Comparison of ENCODE assay signal across 9 mouse cellular contexts in the genomic region with DNA sequence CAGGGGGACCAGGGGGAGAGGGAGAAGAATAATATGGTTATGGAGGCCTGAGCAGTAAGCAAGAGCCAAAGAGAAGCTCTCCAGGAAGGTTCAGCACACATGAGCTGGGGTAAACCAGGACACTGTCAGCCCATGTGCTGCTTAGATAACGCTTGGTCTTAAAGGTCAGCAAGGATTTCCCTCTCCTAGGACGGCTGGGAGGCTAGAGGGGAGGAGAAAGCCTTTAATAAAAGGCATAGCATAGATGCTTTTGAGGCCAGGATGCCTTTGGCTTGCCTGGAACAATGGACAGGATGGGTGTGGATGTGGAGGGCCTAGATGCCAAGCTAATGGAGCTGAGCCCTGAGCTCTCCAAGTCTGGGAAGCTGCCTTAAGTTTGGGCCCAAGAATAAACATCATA.
DNase-seq lines count a peak whose midpoint lies in the region; ATAC-seq lines count a peak whose summit lies in the region.
"Had no signal": no experiment of that assay in that cellular context is flagged by ENCODE, and none has a peak within 500 bp of the region (broad histone marks: within the 10 kb centered on the region; RNA-seq: fewer than 3 reads in every experiment).

No protein-coding gene starts in this region.

- ATAC-seq in intestine, embryonic 16.5 days, result 0 out of 2 replicates have a peak, but pooled peaks have one; percentile 38
- no peak for ATAC-seq in intestine, embryonic 15.5 days
- ATAC-seq in embryonic facial prominence, embryonic 12.5 days (ENCODE audit: insufficient number of reproducible peaks, insufficient read depth, low FRiP score, low TSS enrichment), result no peak
- no peak for ATAC-seq in limb, embryonic 13.5 days (ENCODE audit: low FRiP score, low read depth)
- ATAC-seq in erythroblast, adult 5-6 weeks (replicated peaks; ENCODE audit: low FRiP score, poor library complexity, severe bottlenecking), result no peak
- ATAC-seq in monocyte, adult 5-6 weeks (replicated peaks; ENCODE audit: insufficient number of reproducible peaks, low FRiP score, low TSS enrichment, poor library complexity, severe bottlenecking), result no peak
- no peak for ATAC-seq in CD4-positive, CD25-positive, alpha-beta regulatory T cell, adult 4 months

- DNase-seq in R1 (ENCODE audit: low read depth, low spot score), result peak; percentile 84

- H3K4me1 ChIP-seq in intestine, embryonic 16.5 days (ENCODE audit: control insufficient read depth, insufficient read depth, low read length), result peaks cover 36% of the 10 kb centered on the region
- H3K4me1 ChIP-seq in intestine, embryonic 15.5 days (replicated peaks), result peaks cover 31% of the 10 kb centered on the region
- H3K4me1 ChIP-seq in embryonic facial prominence, embryonic 12.5 days, result peaks cover 32% of the 10 kb centered on the region
- H3K4me1 ChIP-seq in limb, embryonic 13.5 days, result peaks cover 57% of the 10 kb centered on the region

- H3K36me3 ChIP-seq in intestine, embryonic 16.5 days (ENCODE audit: control insufficient read depth, insufficient read depth, low read length), result no peaks in the 10 kb centered on the region
- no peaks in the 10 kb centered on the region for H3K36me3 ChIP-seq in intestine, embryonic 15.5 days
- no peaks in the 10 kb centered on the region for H3K36me3 ChIP-seq in embryonic facial prominence, embryonic 12.5 days
- H3K36me3 ChIP-seq in limb, embryonic 13.5 days, result no peaks in the 10 kb centered on the region

- H3K4me2 ChIP-seq in intestine, embryonic 16.5 days (ENCODE audit: low read depth, low read length), result no peak overlapping the region
- no peak overlapping the region for H3K4me2 ChIP-seq in intestine, embryonic 15.5 days (replicated peaks)
- no peak overlapping the region for H3K4me2 ChIP-seq in embryonic facial prominence, embryonic 12.5 days (replicated peaks)
- H3K4me2 ChIP-seq in limb, embryonic 13.5 days (replicated peaks), result no peak overlapping the region

- H3K9ac ChIP-seq in intestine, embryonic 16.5 days (ENCODE audit: low read depth, low read length), result no peak overlapping the region
- no peak overlapping the region for H3K9ac ChIP-seq in intestine, embryonic 15.5 days
- no peak overlapping the region for H3K9ac ChIP-seq in embryonic facial prominence, embryonic 12.5 days
- no peak overlapping the region for H3K9ac ChIP-seq in limb, embryonic 13.5 days

- H3K4me3 ChIP-seq in intestine, embryonic 16.5 days (ENCODE audit: low read length), result no peak overlapping the region
- no peak overlapping the region for H3K4me3 ChIP-seq in intestine, embryonic 15.5 days (replicated peaks)
- H3K4me3 ChIP-seq in embryonic facial prominence, embryonic 12.5 days, result no peak overlapping the region
- H3K4me3 ChIP-seq in limb, embryonic 13.5 days, result no peak overlapping the region
- H3K4me3 ChIP-seq: erythroblast, embryonic 14.5 days had no signal

- no peaks in the 10 kb centered on the region for H3K9me3 ChIP-seq in intestine, embryonic 16.5 days (ENCODE audit: control insufficient read depth, low read length)
- H3K9me3 ChIP-seq in intestine, embryonic 15.5 days, result no peaks in the 10 kb centered on the region
- no peaks in the 10 kb centered on the region for H3K9me3 ChIP-seq in embryonic facial prominence, embryonic 12.5 days
- H3K9me3 ChIP-seq in limb, embryonic 13.5 days, result no peaks in the 10 kb centered on the region

- H3K27ac ChIP-seq in intestine, embryonic 16.5 days (ENCODE audit: low read length), result 0 out of 2 replicates have a peak overlapping the region, but pooled peaks have one; percentile 7
- no peak overlapping the region for H3K27ac ChIP-seq in intestine, embryonic 15.5 days
- peak overlapping the region; percentile 47; the same call in 1 of the 2 replicates for H3K27ac ChIP-seq in embryonic facial prominence, embryonic 12.5 days
- H3K27ac ChIP-seq in limb, embryonic 13.5 days, result peak overlapping the region; percentile 89; the same call in 1 of the 2 replicates

- 30% methylated on average over 2 of the region's 2 CpGs for WGBS in intestine, embryonic 16.5 days
- 36% methylated on average over 2 of the region's 2 CpGs for WGBS in intestine, embryonic 15.5 days
- WGBS in embryonic facial prominence, embryonic 12.5 days, result 47% methylated on average over 2 of the region's 2 CpGs
- WGBS in limb, embryonic 13.5 days, result 29% methylated on average over 2 of the region's 2 CpGs

- H3K27me3 ChIP-seq in intestine, embryonic 16.5 days (replicated peaks; ENCODE audit: control insufficient read depth, insufficient read depth, low read length), result no peaks in the 10 kb centered on the region
- no peaks in the 10 kb centered on the region for H3K27me3 ChIP-seq in intestine, embryonic 15.5 days (replicated peaks)
- no peaks in the 10 kb centered on the region for H3K27me3 ChIP-seq in embryonic facial prominence, embryonic 12.5 days
- H3K27me3 ChIP-seq in limb, embryonic 13.5 days, result no peaks in the 10 kb centered on the region
